Mouse (Mus musculus) bone marrow, adult 2 months (tissue): ENCODE data around the gene Klkb1.

Experiments
- CTCF ChIP-seq: fragments of 200-500 bp; IDR thresholded peaks from 2 replicates; pipeline ENCODE4 v1.5.1; 2011; ENCODE audit warnings: low read length, control low read depth; ENCODE audit not compliant: control insufficient read depth, insufficient read depth
- POLR2A ChIP-seq: fragments of 200-500 bp; IDR thresholded peaks from 2 replicates; pipeline ENCODE4 v1.6.1; 2011; ENCODE audit warnings: low read depth, mild to moderate bottlenecking, control low read depth, low read length, borderline replicate concordance; ENCODE audit not compliant: control insufficient read depth

DNA sequence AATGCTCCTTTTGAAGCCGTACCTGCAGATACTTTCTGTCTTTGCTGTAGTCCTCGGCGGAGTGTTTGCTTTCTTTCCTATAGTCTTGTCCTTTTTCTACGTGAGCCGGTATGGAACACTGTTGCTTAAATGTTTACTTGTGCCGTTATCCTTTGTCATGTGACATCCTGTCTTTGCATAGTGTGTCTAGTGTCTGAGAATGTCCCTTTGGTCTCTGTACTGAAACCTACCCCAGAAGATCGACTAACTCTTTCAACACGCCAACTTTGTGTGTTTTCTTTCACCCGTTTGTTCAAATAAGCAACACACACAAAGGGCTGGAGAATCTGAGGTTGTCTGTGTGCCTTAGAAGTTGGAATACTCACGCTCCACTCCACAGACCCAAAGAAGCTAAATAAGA lies 32.7 kb downstream of the Klkb1 start, which contains the start of gene F11:
- TF ChIP-seq POLR2A (no peak), CTCF (no peak)
